Mouse (Mus musculus): ENCODE measurements at regions not wholly inside any gene's neighbourhood (a gene's known extent, or its start where the extent isn't known, plus 50 kb on each side); places are given as distances from the start of the nearest gene placed in this dataset.

GRCm38 (mm10) chr17:45260421-45260820 lies 173.1 kb downstream of the Cdc5l start:
- TF ChIP-seq CTCF (IDR thresholded peaks at IDR 0.05; ENCODE audit: control insufficient read depth, insufficient read depth, low read length) (no peak), POLR2A (IDR thresholded peaks at IDR 0.05; ENCODE audit: borderline replicate concordance, control insufficient read depth, low read depth, low read length) (no peak)

Data from bone marrow, adult 2 months (tissue).